Mouse (Mus musculus) cerebellum, adult 11-12 months (tissue): ENCODE measurements at regions not wholly inside any gene's neighbourhood (a gene's known extent, or its start where the extent isn't known, plus 50 kb on each side); places are given as distances from the start of the nearest gene placed in this dataset.

ENCODE experiments used
- DNase-seq: peaks from one replicate; pipeline ENCODE4 v3.0.0; 2022

GRCm38 (mm10) chr13:103470141-103470540, 135.8 kb upstream of the Mast4 start:
- no peak for DNase-seq

GRCm38 (mm10) chr13:103460499-103460898, 126.2 kb upstream of the Mast4 start:
- no peak for DNase-seq

GRCm38 (mm10) chr13:103459486-103460147, 125.3 kb upstream of the Mast4 start:
- DNase-seq, result no peak

- DNase-seq, result no peak
Measured at GRCm38 (mm10) chr13:103452837-103453236, 118.5 kb upstream of the Mast4 start.

GRCm38 (mm10) chr13:103430589-103430988, 96.3 kb upstream of the Mast4 start:
- peak; percentile 18 for DNase-seq

GRCm38 (mm10) chr13:103424011-103424410, 89.7 kb upstream of the Mast4 start:
- DNase-seq, result no peak

GRCm38 (mm10) chr13:103423417-103423816, 89.1 kb upstream of the Mast4 start:
- no peak for DNase-seq

- no peak for DNase-seq
Measured at GRCm38 (mm10) chr13:103422997-103423396, 88.7 kb upstream of the Mast4 start.

- DNase-seq, result no peak
Measured at GRCm38 (mm10) chr13:103419146-103419545, 84.8 kb upstream of the Mast4 start.

GRCm38 (mm10) chr13:103417256-103417655, 83.0 kb upstream of the Mast4 start:
- DNase-seq, result no peak

- DNase-seq, result no peak
Measured at GRCm38 (mm10) chr13:103415335-103415734, 81.0 kb upstream of the Mast4 start.

GRCm38 (mm10) chr13:103412566-103412965, 78.3 kb upstream of the Mast4 start:
- no peak for DNase-seq

GRCm38 (mm10) chr13:103409286-103409685, 75.0 kb upstream of the Mast4 start:
- no peak for DNase-seq

GRCm38 (mm10) chr13:103396526-103397020, 62.3 kb upstream of the Mast4 start:
- no peak for DNase-seq

GRCm38 (mm10) chr13:103396099-103396498, 61.8 kb upstream of the Mast4 start:
- DNase-seq, result no peak

GRCm38 (mm10) chr13:103392581-103392980, 58.3 kb upstream of the Mast4 start:
- DNase-seq, result no peak

GRCm38 (mm10) chr13:103391396-103391795, 57.1 kb upstream of the Mast4 start:
- no peak for DNase-seq

- no peak for DNase-seq
Measured at GRCm38 (mm10) chr13:103390991-103391390, 56.7 kb upstream of the Mast4 start.

GRCm38 (mm10) chr13:103386948-103387347, 52.7 kb upstream of the Mast4 start:
- DNase-seq, result no peak
